Mouse (Mus musculus) brain, embryonic 14.5 days (tissue): ENCODE measurements at regions not wholly inside any gene's neighbourhood (a gene's known extent, or its start where the extent isn't known, plus 50 kb on each side); places are given as distances from the start of the nearest gene placed in this dataset.

Experiments used
- CTCF ChIP-seq: fragments of 200-500 bp; IDR thresholded peaks from 2 replicates; pipeline ENCODE4 v1.5.1; 2012; ENCODE audit warnings: inconsistent platforms, mild to moderate bottlenecking, moderate library complexity, borderline replicate concordance; ENCODE audit not compliant: insufficient read depth, insufficient read length; ENCODE audit errors: extremely low read depth
- POLR2A ChIP-seq: fragments of 200-500 bp; IDR thresholded peaks from 2 replicates; pipeline ENCODE4 v1.6.1; 2012; ENCODE audit warnings: mild to moderate bottlenecking, inconsistent platforms, borderline replicate concordance; ENCODE audit not compliant: poor library complexity, insufficient read depth, insufficient read length, severe bottlenecking; ENCODE audit errors: extremely low read depth

DNA sequence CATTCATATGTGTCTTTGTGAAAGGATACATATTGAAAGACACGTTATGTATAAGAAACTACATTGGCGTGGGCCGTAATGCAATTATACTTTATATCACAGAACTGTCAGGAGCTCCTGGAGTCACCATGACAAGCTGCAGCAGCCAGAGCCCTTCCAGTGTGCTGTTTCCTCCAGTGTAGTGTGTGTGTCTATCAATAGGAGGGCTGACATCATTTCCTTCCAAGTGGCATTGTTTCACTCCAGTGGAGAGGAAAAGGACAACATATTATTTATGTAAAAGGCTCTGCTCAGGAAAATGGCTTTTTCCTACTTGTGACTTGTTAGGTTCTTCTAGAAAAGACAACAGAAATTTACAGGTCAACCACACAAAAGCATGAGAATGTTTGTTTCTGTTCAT lies 172.5 kb downstream of the Ankrd50 start:
- TF ChIP-seq CTCF (no peak), POLR2A (no peak)
